Mouse (Mus musculus) midbrain, embryonic 15.5 days (tissue): ENCODE measurements at regions not wholly inside any gene's neighbourhood (a gene's known extent, or its start where the extent isn't known, plus 50 kb on each side); places are given as distances from the start of the nearest gene placed in this dataset.
A peak's percentile ranks its signal among the peaks of the same experiment; 100 is the strongest.

Experiments used
- ATAC-seq: fragments of 200-750 bp; cut with Nextera tagmentation; replicated peaks from 2 replicates; pipeline ENCODE4 v1.8.0; 2017; ENCODE audit warnings: moderate TSS enrichment
- H3K27ac ChIP-seq: fragments of 300-500 bp; sonication (generic); 2 replicates; pipeline ENCODE4 v1.5.1; 2015; ENCODE audit warnings: mild to moderate bottlenecking, inconsistent platforms
- H3K27me3 ChIP-seq: fragments of 300-500 bp; sonication (generic); replicated peaks from 2 replicates; pipeline ENCODE4 v1.6.1; 2015; ENCODE audit warnings: inconsistent platforms
- H3K36me3 ChIP-seq: fragments of 300-500 bp; sonication (generic); replicated peaks from 2 replicates; pipeline ENCODE4 v1.6.1; 2015; ENCODE audit warnings: inconsistent platforms
- H3K4me1 ChIP-seq: fragments of 300-500 bp; sonication (generic); 2 replicates; pipeline ENCODE4 v1.6.1; 2015; ENCODE audit warnings: inconsistent platforms
- H3K4me2 ChIP-seq: fragments of 300-500 bp; sonication (generic); 2 replicates; pipeline ENCODE4 v1.6.1; 2015; ENCODE audit warnings: inconsistent platforms, mild to moderate bottlenecking, moderate library complexity
- H3K4me3 ChIP-seq: fragments of 300-500 bp; sonication (generic); 2 replicates; pipeline ENCODE4 v1.5.1; 2015; ENCODE audit warnings: mild to moderate bottlenecking, inconsistent platforms
- H3K9ac ChIP-seq: fragments of 300-500 bp; sonication (generic); 2 replicates; pipeline ENCODE4 v1.6.1; 2015; ENCODE audit warnings: mild to moderate bottlenecking, inconsistent platforms
- H3K9me3 ChIP-seq: fragments of 300-500 bp; sonication (generic); 2 replicates; pipeline ENCODE4 v1.6.1; 2016; ENCODE audit warnings: inconsistent platforms
- WGBS: fragments of 180-500 bp; shearing (Covaris S2); methylation state at CpG from one replicate; pipeline ENCODE4 v1.1.7; 2015; ENCODE audit warnings: mixed read lengths; 5-methylcytosine and 5-hydroxymethylcytosine counted together

DNA sequence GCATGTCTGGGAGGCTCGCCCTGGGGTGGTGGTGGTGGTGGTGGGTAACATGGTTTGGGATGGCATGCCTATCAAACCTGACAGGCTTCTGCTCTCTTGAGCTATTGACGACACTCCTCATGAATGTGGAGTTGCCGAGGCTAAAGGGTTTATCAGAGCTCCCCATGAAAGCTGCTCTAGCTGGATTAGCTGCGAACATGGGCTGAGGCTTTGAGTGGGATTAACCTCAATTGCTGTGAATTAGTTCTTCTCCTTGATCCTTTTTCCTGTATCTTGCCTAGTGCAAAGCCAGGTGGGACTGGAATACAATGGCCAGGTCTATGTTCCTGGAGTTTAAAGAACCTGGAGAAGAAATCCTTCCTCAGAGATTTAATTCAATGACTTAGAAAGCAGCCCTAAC, 150.6 kb downstream of the Nmur2 start:
- no peaks in the 10 kb centered on the region for H3K4me1 ChIP-seq
- no peak for ATAC-seq
- WGBS = 37% methylated on average over 4 of the region's 4 CpGs
- no peaks in the 10 kb centered on the region for H3K27me3 ChIP-seq
- no peaks in the 10 kb centered on the region for H3K9me3 ChIP-seq
- no peak overlapping the region for H3K4me2 ChIP-seq
- H3K27ac ChIP-seq = no peak overlapping the region
- no peaks in the 10 kb centered on the region for H3K36me3 ChIP-seq
- no peak overlapping the region for H3K9ac ChIP-seq
- H3K4me3 ChIP-seq = no peak overlapping the region

DNA sequence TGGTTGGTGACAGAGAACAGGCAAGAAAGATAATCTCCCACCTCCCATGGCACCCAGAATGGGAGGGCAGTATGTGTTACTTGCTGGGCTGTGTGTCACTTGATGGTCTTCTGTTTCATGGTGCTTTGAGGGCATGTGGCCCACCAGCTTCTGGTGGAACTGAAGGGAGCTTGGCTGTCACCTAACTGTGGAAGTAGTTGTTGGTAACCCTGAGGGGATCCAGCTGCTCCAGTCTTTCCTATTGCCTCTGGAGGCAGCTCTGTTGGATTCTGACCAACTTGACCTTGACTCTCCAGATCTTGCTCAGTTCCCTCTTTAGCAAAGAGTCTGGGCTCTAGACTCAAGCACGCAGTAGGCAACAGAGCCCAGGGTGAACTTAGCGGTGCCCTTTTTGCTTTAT, 162.2 kb downstream of the Nmur2 start:
- no peaks in the 10 kb centered on the region for H3K4me1 ChIP-seq
- H3K4me3 ChIP-seq = no peak overlapping the region
- H3K27ac ChIP-seq = no peak overlapping the region
- WGBS = 94% methylated on average over 2 of the region's 2 CpGs
- H3K4me2 ChIP-seq = no peak overlapping the region
- no peaks in the 10 kb centered on the region for H3K9me3 ChIP-seq
- H3K27me3 ChIP-seq = no peaks in the 10 kb centered on the region
- H3K9ac ChIP-seq = no peak overlapping the region
- no peak for ATAC-seq
- H3K36me3 ChIP-seq = no peaks in the 10 kb centered on the region

DNA sequence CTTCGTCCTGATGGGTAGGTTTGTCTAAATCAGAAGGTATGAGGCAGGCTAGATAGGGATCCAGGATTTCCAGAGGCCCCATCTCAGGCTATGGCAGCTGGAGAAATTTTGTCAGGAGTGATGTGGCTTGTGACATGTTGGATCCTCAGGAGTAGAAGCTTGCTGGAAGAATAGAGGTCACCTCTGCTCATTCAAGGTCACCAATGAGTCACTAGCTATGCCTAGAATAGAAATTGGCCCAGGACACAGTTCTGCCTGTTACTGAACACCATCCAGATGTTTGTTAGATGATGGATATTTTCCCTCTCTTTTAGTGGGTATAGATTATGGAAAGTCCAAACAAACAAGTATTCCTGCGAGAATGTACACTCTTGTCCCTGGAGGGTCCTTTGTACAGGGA, 173.7 kb downstream of the Nmur2 start:
- no peak for ATAC-seq

DNA sequence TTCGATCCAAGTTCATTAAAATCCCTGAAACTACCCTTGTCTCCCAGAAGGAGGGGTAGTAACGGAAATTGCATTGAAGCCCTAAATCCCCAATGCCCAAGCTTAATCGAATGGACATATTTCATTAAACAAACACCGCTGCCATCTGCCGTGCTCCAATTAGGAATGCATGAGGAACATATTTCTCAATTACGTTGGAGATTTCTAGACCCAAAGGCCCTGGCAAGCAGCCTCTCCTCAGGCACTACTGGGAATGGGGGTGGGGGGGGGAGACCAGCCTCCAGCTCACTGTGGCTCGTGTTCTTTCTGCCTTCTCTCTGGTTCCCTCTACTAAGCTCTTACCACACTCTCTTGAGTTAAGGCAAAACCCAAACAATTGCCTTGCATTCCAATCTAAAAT, 181.6 kb downstream of the Nmur2 start:
- 48% methylated on average over 7 of the region's 7 CpGs for WGBS
- no peak for ATAC-seq
- H3K4me3 ChIP-seq = no peak overlapping the region

More for the DNA sequence above, 173.7 kb downstream of the Nmur2 start:
- Histone ChIP-seq H3K27me3 (no peaks in the 10 kb centered on the region), H3K4me1 (no peaks in the 10 kb centered on the region), H3K9ac (no peak overlapping the region), H3K4me3 (no peak overlapping the region), H3K9me3 (no peaks in the 10 kb centered on the region), H3K4me2 (no peak overlapping the region), H3K27ac (no peak overlapping the region), H3K36me3 (no peaks in the 10 kb centered on the region)
- WGBS = 85% methylated on average over 2 of the region's 2 CpGs

DNA sequence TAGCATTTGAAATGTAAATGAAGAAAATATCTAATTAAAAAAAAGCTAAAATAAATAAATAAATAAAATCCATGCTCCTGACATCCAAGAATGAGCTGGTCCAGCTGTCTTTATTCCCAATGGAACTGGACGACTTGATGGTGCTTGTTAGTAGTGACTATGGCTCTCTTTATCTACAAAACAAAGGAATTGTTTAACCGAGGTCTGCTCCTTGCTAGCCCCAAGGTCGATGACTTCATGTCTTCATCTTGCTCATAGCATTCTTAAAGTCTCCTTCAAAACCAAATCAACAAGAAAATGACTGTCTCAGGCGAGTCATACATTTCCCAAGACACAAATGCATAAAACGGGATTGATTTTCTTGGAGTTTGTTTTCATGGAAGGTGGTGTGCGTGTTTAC, 212.5 kb upstream of the Glra1 start:
- no peak overlapping the region for H3K27ac ChIP-seq
- no peak overlapping the region for H3K9ac ChIP-seq
- H3K4me2 ChIP-seq = no peak overlapping the region
- H3K4me3 ChIP-seq = no peak overlapping the region
- H3K4me1 ChIP-seq = no peaks in the 10 kb centered on the region
- no peaks in the 10 kb centered on the region for H3K9me3 ChIP-seq
- no peaks in the 10 kb centered on the region for H3K36me3 ChIP-seq
- 48% methylated on average over 6 of the region's 6 CpGs for WGBS
- no peaks in the 10 kb centered on the region for H3K27me3 ChIP-seq
- no peak for ATAC-seq

More for the DNA sequence above, 181.6 kb downstream of the Nmur2 start:
- Histone ChIP-seq H3K4me2 (no peak overlapping the region), H3K36me3 (no peaks in the 10 kb centered on the region), H3K9me3 (no peaks in the 10 kb centered on the region), H3K9ac (no peak overlapping the region), H3K27ac (no peak overlapping the region), H3K27me3 (no peaks in the 10 kb centered on the region), H3K4me1 (no peaks in the 10 kb centered on the region)

DNA sequence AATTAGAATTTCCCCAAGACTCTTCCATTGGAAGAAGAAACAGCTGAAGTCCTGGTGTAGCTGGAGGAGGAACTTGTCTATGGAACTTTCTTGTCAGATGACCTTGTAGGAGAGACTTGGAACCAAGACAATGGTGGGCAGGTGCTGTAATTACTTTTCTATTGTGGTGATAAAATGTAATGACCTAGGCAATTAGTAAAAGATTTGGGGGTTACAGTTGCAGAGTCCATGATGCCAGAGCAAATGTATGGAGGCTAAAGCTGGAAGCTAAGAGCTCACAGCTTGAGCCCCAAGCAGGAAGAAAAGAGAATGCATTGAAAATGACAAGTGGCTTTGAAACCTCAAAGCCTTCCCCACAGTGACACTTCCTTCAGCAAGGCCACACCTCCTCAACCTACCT, 208.6 kb upstream of the Glra1 start:
- Histone ChIP-seq H3K9me3 (no peaks in the 10 kb centered on the region), H3K36me3 (no peaks in the 10 kb centered on the region), H3K4me1 (no peaks in the 10 kb centered on the region), H3K9ac (no peak overlapping the region), H3K4me3 (no peak overlapping the region), H3K4me2 (no peak overlapping the region), H3K27ac (no peak overlapping the region), H3K27me3 (no peaks in the 10 kb centered on the region)
- ATAC-seq = no peak

DNA sequence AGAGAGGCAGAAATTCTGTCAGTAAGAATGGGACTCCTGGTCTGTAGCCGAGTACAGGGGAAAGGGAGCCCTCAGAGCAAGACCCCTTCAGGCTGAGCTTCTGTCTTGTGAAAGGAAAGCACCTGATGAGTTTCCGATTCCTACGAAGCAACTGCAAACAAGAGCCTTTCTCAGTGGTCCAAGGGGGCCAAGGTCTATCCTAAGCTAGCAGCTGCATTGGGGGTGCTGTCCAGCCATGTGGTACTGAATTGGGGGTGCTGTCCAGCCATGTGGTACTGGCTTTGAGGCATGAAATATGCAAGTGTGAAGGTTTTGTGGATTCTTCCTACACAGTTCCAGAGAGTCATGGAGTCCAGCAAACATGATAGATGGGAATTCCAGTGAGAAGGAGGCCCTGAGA, 202.7 kb upstream of the Glra1 start:
- H3K27ac ChIP-seq = no peak overlapping the region
- no peak overlapping the region for H3K4me3 ChIP-seq
- no peaks in the 10 kb centered on the region for H3K36me3 ChIP-seq
- no peaks in the 10 kb centered on the region for H3K9me3 ChIP-seq
- 81% methylated on average over 3 of the region's 3 CpGs for WGBS
- no peak for ATAC-seq
- no peaks in the 10 kb centered on the region for H3K27me3 ChIP-seq
- no peaks in the 10 kb centered on the region for H3K4me1 ChIP-seq
- H3K9ac ChIP-seq = no peak overlapping the region
- no peak overlapping the region for H3K4me2 ChIP-seq

DNA sequence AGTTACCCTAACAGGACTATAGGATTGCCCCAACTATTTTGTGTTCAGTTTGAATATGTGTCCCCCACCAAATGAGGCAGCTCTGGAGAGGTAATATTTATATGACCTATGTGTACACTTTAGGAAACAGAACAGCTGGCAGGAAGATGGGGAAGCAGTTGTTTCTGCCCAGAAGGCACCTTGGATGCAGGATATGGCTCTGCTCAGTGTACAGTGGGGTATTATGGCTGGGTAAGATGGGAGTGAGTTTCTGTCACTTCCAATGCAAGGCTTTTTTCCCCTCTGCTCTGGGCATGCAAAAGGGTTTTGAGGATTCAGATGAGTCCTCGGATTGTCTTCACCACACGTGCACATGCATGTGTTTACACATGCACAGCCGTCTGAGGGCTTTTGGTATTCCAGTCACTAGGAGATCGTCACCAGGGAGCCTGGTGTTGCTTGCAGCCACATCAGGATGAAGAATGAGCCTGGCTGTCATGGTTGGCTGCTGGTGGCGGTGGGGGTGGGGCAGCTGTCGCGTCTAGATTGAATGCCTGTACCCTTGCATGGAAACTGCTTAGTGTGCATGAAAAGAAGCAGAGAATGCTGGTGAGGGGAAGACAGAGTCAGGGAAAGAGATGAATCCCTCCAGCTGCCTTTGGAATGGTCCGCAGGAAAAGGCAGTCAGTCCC, 183.3 kb upstream of the Glra1 start:
- H3K9me3 ChIP-seq = no peaks in the 10 kb centered on the region
- H3K27ac ChIP-seq = peak overlapping the region; percentile 43
- no peak overlapping the region for H3K4me3 ChIP-seq
- no peaks in the 10 kb centered on the region for H3K36me3 ChIP-seq
- H3K27me3 ChIP-seq = no peaks in the 10 kb centered on the region
- H3K4me1 ChIP-seq = peaks cover 11% of the 10 kb centered on the region
- peak overlapping the region; percentile 8; the same call in 1 of the 2 replicates for H3K4me2 ChIP-seq
- peak; percentile 80 for ATAC-seq
- 10% methylated on average over 8 of the region's 8 CpGs for WGBS
- no peak overlapping the region for H3K9ac ChIP-seq

DNA sequence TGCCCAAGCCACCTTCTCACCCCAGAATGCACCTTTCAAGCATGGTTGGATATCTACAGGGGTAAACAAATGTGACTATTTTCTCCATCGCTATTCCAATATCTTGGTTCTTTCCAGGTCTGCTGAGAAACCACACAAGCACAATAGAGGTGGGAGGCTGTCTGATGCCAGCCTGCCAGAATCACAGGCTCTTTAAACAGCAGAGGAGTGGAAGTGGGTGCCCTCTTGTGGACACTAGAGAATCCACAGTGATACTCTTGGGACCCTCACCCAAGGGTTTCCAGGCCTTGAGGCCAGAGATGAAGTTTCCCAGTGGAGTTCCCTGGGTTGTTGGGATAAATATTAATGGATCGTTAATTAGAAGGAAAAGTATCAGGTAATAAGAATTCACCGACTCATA, 181.6 kb upstream of the Glra1 start:
- no peaks in the 10 kb centered on the region for H3K27me3 ChIP-seq
- no peak for ATAC-seq
- no peak overlapping the region for H3K4me3 ChIP-seq
- H3K4me1 ChIP-seq = peaks cover 11% of the 10 kb centered on the region
- no peaks in the 10 kb centered on the region for H3K9me3 ChIP-seq
- no peaks in the 10 kb centered on the region for H3K36me3 ChIP-seq
- no peak overlapping the region for H3K4me2 ChIP-seq
- WGBS = 84% methylated on average over 3 of the region's 3 CpGs
- no peak overlapping the region for H3K27ac ChIP-seq
- no peak overlapping the region for H3K9ac ChIP-seq

DNA sequence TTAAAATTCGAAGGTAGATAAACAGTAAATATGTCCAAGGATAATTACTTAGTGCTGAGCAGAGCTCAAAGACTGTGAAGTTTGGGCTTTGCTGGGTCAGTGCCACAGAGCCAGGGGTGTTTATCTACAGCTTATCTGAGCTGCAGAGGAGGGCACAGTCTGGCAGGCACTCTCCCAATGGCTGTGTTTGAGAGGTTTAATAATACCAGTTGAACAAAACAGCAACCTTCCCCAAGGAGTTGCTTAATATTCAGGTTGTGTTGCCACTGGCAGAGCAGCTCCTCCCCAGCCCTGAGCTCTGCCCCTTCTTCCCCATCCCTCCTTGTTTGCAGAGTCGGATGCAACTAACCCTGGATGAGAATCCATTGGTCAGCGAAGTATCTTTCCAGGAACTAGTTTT, 173.0 kb upstream of the Glra1 start:
- Histone ChIP-seq H3K9ac (no peak overlapping the region), H3K9me3 (no peaks in the 10 kb centered on the region), H3K4me1 (no peaks in the 10 kb centered on the region), H3K4me2 (no peak overlapping the region), H3K27me3 (no peaks in the 10 kb centered on the region), H3K36me3 (no peaks in the 10 kb centered on the region), H3K27ac (no peak overlapping the region), H3K4me3 (no peak overlapping the region)
- ATAC-seq = no peak
- 70% methylated on average over 3 of the region's 3 CpGs for WGBS

DNA sequence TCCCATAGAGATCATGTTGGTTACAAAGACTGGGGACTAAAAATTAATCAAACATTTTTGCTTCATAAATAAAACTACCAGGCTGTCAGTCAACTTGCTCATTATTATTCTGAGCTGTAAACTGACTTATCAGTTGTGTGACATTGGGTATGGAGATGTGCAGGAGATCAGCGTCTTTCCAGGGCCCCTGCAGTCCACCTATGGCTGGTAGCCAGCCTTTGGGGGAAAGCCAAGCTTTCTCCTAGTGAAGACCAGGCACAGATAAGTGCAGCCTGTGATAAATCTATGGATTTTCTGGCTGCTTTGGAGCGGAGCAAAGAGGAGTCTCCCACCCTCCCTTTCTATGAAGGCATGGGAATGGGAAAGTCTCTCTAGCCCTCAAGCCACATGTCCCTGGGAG, 172.0 kb upstream of the Glra1 start:
- Histone ChIP-seq H3K9ac (no peak overlapping the region), H3K4me3 (no peak overlapping the region), H3K4me1 (no peaks in the 10 kb centered on the region), H3K4me2 (no peak overlapping the region), H3K27me3 (no peaks in the 10 kb centered on the region), H3K36me3 (no peaks in the 10 kb centered on the region), H3K27ac (no peak overlapping the region), H3K9me3 (no peaks in the 10 kb centered on the region)
- ATAC-seq = no peak
- WGBS = 80% methylated on average over 2 of the region's 2 CpGs

DNA sequence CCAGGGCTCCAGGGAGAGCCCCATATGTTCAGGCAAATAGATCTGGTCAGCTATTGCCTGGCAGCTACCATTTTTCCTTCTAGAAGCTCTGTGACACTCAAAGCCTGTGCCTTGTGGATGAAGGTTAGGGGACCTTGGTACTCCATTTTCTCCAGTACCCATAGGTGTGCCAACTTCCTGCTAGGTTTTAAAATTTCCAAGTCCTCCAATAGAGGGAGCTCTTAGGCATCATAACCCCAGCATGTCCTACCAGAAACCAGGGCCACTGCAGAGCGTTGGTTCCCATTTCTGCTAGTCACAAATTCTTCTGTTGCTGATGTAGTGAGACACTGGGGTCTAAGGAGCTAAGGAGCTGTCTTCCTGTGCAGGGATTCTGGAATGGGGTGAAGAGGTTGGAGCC, 165.3 kb upstream of the Glra1 start:
- WGBS = 71% methylated on average over 1 of the region's 1 CpGs

DNA sequence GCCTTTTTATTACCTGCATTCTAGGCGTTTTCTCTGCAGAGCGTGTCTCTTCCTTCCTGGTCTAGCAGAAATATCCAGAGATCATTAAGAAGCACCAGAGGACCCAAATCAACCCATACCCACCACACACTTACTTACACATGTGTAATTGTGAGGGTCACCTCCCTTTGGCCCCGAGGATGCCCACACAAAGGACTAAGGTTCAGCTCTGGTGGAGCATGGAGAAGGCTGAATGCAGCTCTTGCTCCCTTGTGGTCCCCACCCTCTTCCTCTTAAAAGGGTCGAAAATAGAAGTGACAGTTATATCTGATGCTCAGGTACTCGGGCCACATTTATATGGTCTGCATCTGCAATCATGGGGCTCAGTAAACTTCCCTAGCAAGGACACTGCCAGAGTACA, 164.5 kb upstream of the Glra1 start:
- no peaks in the 10 kb centered on the region for H3K27me3 ChIP-seq
- 64% methylated on average over 5 of the region's 5 CpGs for WGBS
- no peak for ATAC-seq
- H3K9ac ChIP-seq = no peak overlapping the region
- no peak overlapping the region for H3K4me2 ChIP-seq
- H3K27ac ChIP-seq = no peak overlapping the region
- H3K36me3 ChIP-seq = no peaks in the 10 kb centered on the region
- no peaks in the 10 kb centered on the region for H3K9me3 ChIP-seq
- H3K4me3 ChIP-seq = no peak overlapping the region
- H3K4me1 ChIP-seq = no peaks in the 10 kb centered on the region

More for the DNA sequence above, 165.3 kb upstream of the Glra1 start:
- no peaks in the 10 kb centered on the region for H3K4me1 ChIP-seq
- no peak overlapping the region for H3K9ac ChIP-seq
- no peak overlapping the region for H3K4me2 ChIP-seq
- no peak for ATAC-seq
- no peak overlapping the region for H3K27ac ChIP-seq
- H3K4me3 ChIP-seq = no peak overlapping the region
- H3K27me3 ChIP-seq = no peaks in the 10 kb centered on the region
- no peaks in the 10 kb centered on the region for H3K36me3 ChIP-seq
- no peaks in the 10 kb centered on the region for H3K9me3 ChIP-seq
